Mouse (Mus musculus) intestine, embryonic 16.5 days (tissue): ENCODE measurements around the gene Cox5b. TPM values are rescaled to one million over a fixed set of nuclear protein-coding genes. Genes with fewer than 3 reads are reported as not detected.

ENCODE experiments used
- ATAC-seq: fragments of 200-750 bp; cut with Nextera tagmentation; 2 replicates; pipeline ENCODE4 v1.8.0; 2017; ENCODE audit warnings: moderate TSS enrichment, moderate library complexity
- H3K27ac ChIP-seq: fragments of 300-500 bp; sonication (generic); 2 replicates; pipeline ENCODE4 v1.5.1; 2014; ENCODE audit warnings: mild to moderate bottlenecking, low read length
- H3K27me3 ChIP-seq: fragments of 300-500 bp; sonication (generic); replicated peaks from 2 replicates; pipeline ENCODE4 v1.6.1; 2014; ENCODE audit warnings: low read length, control low read depth, mixed read lengths; ENCODE audit not compliant: control insufficient read depth, insufficient read depth
- H3K36me3 ChIP-seq: fragments of 300-500 bp; sonication (generic); 2 replicates; pipeline ENCODE4 v1.6.1; 2014; ENCODE audit warnings: low read length, control low read depth; ENCODE audit not compliant: control insufficient read depth, insufficient read depth
- H3K4me1 ChIP-seq: fragments of 300-500 bp; sonication (generic); 2 replicates; pipeline ENCODE4 v1.6.1; 2014; ENCODE audit warnings: low read length, control low read depth, mixed read lengths; ENCODE audit not compliant: control insufficient read depth, insufficient read depth
- H3K4me2 ChIP-seq: fragments of 300-500 bp; sonication (generic); 2 replicates; pipeline ENCODE4 v1.6.1; 2014; ENCODE audit warnings: low read depth, low read length, control low read depth
- H3K4me3 ChIP-seq: fragments of 300-500 bp; sonication (generic); 2 replicates; pipeline ENCODE4 v1.5.1; 2014; ENCODE audit warnings: mild to moderate bottlenecking, low read length
- H3K9ac ChIP-seq: fragments of 300-500 bp; sonication (generic); 2 replicates; pipeline ENCODE4 v1.6.1; 2014; ENCODE audit warnings: low read depth, low read length
- H3K9me3 ChIP-seq: fragments of 300-500 bp; sonication (generic); 2 replicates; pipeline ENCODE4 v1.6.1; 2016; ENCODE audit warnings: low read length, control low read depth; ENCODE audit not compliant: control insufficient read depth
- WGBS: fragments of 180-500 bp; shearing (Covaris S2); extraction: QIAGEN DNeasy Blood & Tissue Kit; methylation state at CpG from one replicate; pipeline ENCODE4 v1.1.7; 2014; 5-methylcytosine and 5-hydroxymethylcytosine counted together
- polyA plus RNA-seq: library from polyadenylated mRNA; unstranded; fragments of >200 nt; fragmentation: Nextera tagmentation; extraction: Ambion mirVana; gene quantifications from 2 replicates; pipeline ENCODE4 v1.2.1, GENCODE M21; 2015

Gene Cox5b
- 940 and 946 TPM in 2 replicates for polyA plus RNA-seq

DNA sequence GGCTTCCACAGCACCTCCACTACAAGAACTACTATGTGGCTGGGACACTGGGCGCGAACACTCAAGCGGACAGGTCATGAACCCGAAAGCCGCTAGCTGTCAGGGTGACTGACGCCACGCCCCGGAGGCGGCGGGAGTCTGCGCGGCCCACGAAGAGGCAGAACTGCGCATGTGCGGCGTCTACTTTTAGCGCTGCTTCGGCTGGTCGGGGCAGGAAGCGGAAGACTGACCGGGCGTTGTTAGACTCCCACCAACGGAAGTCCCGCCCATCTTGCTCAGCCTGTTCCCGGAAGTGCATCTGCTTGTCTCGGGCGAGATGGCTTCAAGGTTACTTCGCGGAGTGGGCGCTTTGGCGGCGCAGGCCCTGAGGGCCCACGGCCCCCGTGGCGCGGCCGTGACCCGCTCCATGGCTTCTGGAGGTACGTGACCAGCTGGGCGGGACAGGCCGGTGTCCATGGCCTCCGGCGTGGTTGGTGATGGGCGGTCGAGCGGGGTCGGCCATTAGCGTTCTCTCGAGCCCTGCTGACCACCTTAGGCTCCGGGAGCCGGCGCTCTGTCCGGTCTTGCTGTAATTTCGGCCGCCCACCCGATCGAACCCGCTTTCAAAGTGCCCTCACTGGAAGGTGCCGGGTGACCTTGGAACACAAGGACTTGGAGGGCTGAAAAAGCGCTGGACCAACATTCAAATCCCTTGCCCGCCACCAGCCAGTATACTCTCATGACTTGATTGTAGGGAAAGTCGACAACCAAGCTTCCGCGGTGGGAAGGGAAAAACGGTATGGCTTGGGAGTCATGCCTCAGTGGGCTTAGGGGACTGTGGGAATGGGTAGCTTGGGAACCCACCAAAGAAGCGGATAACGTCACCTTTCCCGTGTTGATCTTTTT, at the start of gene Cox5b:
Gene Cox5b, plus strand, starts transcription at position 179 of the 885 bp plus-strand sequence.
- no peaks in the 10 kb centered on the region for H3K4me1 ChIP-seq
- H3K36me3 ChIP-seq, result peaks cover 5% of the 10 kb centered on the region
- peak within 1 kb of the TSS; percentile 20 for H3K27ac ChIP-seq
- peak within 1 kb of the TSS; percentile 82 for H3K4me2 ChIP-seq
- H3K27me3 ChIP-seq, result no peaks in the 10 kb centered on the region
- no peaks in the 10 kb centered on the region for H3K9me3 ChIP-seq
- H3K9ac ChIP-seq, result peak within 1 kb of the TSS; percentile 86
- peak; percentile 97 for ATAC-seq
- under 1% methylated on average over 68 of the region's 68 CpGs for WGBS
- peak within 1 kb of the TSS; percentile 82 for H3K4me3 ChIP-seq

DNA sequence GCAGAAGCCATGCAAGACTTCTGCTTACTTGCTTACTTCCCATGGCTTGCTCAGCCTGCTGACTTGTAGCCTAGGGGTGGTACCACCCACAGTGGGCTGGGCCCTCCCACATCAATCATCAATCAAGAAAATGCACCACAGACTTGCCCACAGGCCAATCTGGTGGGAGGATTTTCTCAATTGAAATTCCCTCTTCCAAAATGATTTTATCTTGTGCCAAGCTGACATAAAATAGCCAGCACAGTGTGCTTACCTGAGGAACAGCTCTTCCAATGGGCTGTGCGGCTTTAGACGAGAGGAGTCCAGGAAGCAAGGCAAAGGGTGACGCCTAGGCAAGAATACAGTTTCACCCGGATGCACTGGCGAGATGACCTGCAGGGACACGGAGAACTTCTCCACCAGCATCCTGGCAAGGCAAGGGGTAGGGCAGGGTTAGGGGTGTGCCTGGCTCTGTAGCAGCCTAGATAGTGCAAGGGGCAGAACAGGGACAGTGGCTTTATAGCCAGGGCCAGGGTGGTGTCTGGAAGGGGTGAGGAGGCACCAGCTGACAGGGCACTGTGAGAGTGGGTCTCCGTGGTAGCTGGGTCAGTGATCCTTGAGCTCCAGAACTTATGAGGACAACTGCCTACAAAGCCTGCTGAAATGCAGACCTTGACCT, 47.2 kb upstream of the Cox5b start:
- no peak overlapping the region for H3K9ac ChIP-seq
- no peaks in the 10 kb centered on the region for H3K36me3 ChIP-seq
- no peaks in the 10 kb centered on the region for H3K27me3 ChIP-seq
- H3K4me3 ChIP-seq, result no peak overlapping the region
- peak overlapping the region; percentile 31; the same call in 1 of the 2 replicates for H3K27ac ChIP-seq
- H3K9me3 ChIP-seq, result no peaks in the 10 kb centered on the region
- peak; percentile 11; the same call in 1 of the 2 replicates for ATAC-seq
- 86% methylated on average over 7 of the region's 7 CpGs for WGBS
- no peak overlapping the region for H3K4me2 ChIP-seq
- H3K4me1 ChIP-seq, result 0 out of 2 replicates have a peak, but pooled peaks cover 4% of the 10 kb centered on the region

GRCm38 (mm10) chr1:36644615-36645007, 46.6 kb upstream of the Cox5b start:
- Histone ChIP-seq H3K4me1 (0 out of 2 replicates have a peak, but pooled peaks cover 4% of the 10 kb centered on the region), H3K9me3 (no peaks in the 10 kb centered on the region), H3K4me3 (no peak overlapping the region), H3K4me2 (no peak overlapping the region), H3K27me3 (no peaks in the 10 kb centered on the region), H3K27ac (no peak overlapping the region), H3K36me3 (no peaks in the 10 kb centered on the region), H3K9ac (no peak overlapping the region)
- ATAC-seq, result 0 out of 2 replicates have a peak, but pooled peaks have one; percentile 3
- WGBS, result 75% methylated on average over 9 of the region's 9 CpGs

- no peaks in the 10 kb centered on the region for H3K36me3 ChIP-seq
- no peaks in the 10 kb centered on the region for H3K27me3 ChIP-seq
- no peak overlapping the region for H3K4me3 ChIP-seq
- WGBS, result 69% methylated on average over 3 of the region's 3 CpGs
- no peak overlapping the region for H3K4me2 ChIP-seq
- no peaks in the 10 kb centered on the region for H3K9me3 ChIP-seq
- ATAC-seq, result no peak
- H3K9ac ChIP-seq, result no peak overlapping the region
- H3K27ac ChIP-seq, result no peak overlapping the region
- H3K4me1 ChIP-seq, result 0 out of 2 replicates have a peak, but pooled peaks cover 4% of the 10 kb centered on the region
Measured at GRCm38 (mm10) chr1:36646285-36646684, 45.0 kb upstream of the Cox5b start.

- H3K27ac ChIP-seq, result peak overlapping the region; percentile 77
Measured at GRCm38 (mm10) chr1:36647631-36648030, 43.6 kb upstream of the Cox5b start.

GRCm38 (mm10) chr1:36655039-36655438, 36.2 kb upstream of the Cox5b start:
- no peaks in the 10 kb centered on the region for H3K9me3 ChIP-seq
- H3K27ac ChIP-seq, result no peak overlapping the region
- H3K9ac ChIP-seq, result no peak overlapping the region
- no peaks in the 10 kb centered on the region for H3K36me3 ChIP-seq
- no peak for ATAC-seq
- 80% methylated on average over 5 of the region's 5 CpGs for WGBS
- H3K4me3 ChIP-seq, result no peak overlapping the region
- no peaks in the 10 kb centered on the region for H3K27me3 ChIP-seq
- H3K4me1 ChIP-seq, result peaks cover 8% of the 10 kb centered on the region; the same call in 1 of the 2 replicates
- H3K4me2 ChIP-seq, result no peak overlapping the region

More at GRCm38 (mm10) chr1:36647631-36648030, 43.6 kb upstream of the Cox5b start:
- Histone ChIP-seq H3K4me2 (0 out of 2 replicates have a peak overlapping the region, but pooled peaks have one; percentile 7), H3K4me1 (0 out of 2 replicates have a peak, but pooled peaks cover 4% of the 10 kb centered on the region), H3K9me3 (no peaks in the 10 kb centered on the region), H3K9ac (0 out of 2 replicates have a peak overlapping the region, but pooled peaks have one; percentile 4), H3K27me3 (no peaks in the 10 kb centered on the region), H3K36me3 (no peaks in the 10 kb centered on the region), H3K4me3 (no peak overlapping the region)
- peak; percentile 93 for ATAC-seq
- 32% methylated on average over 5 of the region's 5 CpGs for WGBS

GRCm38 (mm10) chr1:36656233-36656632, 35.0 kb upstream of the Cox5b start:
- Histone ChIP-seq H3K9ac (no peak overlapping the region), H3K4me2 (no peak overlapping the region), H3K27ac (no peak overlapping the region), H3K36me3 (no peaks in the 10 kb centered on the region), H3K4me3 (no peak overlapping the region), H3K9me3 (no peaks in the 10 kb centered on the region), H3K4me1 (peaks cover 8% of the 10 kb centered on the region; the same call in 1 of the 2 replicates), H3K27me3 (no peaks in the 10 kb centered on the region)
- 71% methylated on average over 3 of the region's 3 CpGs for WGBS
- no peak for ATAC-seq

DNA sequence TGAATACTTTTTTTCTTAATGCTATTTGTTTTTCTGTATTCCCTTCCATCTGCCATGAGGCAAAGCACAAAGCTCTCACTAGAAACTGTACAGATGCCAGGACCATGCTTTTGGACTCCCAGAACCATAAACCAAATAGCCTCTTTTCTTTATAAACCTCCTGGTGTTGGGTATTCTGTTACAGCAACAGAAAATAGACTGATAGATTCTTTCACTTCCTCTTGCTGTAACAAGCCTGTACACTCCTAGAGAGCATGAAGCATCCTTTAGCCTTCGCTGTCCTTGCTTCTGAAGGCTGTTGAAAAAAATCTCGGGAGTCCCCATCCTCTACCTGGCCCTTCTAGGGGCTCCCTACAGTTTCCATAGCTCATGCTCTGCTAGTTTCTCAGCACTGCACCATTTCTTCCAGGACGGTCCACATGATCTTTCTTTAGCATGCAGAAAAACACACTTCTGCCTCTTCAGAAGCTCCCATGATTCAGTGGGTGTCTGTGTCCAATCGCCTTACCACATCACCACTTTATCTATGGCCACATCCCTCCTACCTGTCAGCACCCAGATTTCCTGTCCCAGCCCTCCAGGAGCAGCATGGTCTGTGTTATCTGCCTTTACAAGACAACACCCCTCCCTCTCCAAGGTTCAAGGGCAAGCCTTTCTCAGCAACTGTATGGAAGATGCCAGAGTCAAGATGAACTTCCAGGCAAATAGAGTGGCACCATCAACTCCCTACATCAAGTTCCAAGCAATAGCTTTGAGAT, 33.4 kb upstream of the Cox5b start:
- no peaks in the 10 kb centered on the region for H3K27me3 ChIP-seq
- no peak overlapping the region for H3K27ac ChIP-seq
- H3K36me3 ChIP-seq, result no peaks in the 10 kb centered on the region
- no peak overlapping the region for H3K9ac ChIP-seq
- no peak overlapping the region for H3K4me2 ChIP-seq
- H3K4me3 ChIP-seq, result no peak overlapping the region
- no peaks in the 10 kb centered on the region for H3K9me3 ChIP-seq
- peaks cover 8% of the 10 kb centered on the region; the same call in 1 of the 2 replicates for H3K4me1 ChIP-seq
- WGBS, result 74% methylated on average over 4 of the region's 4 CpGs
- ATAC-seq, result peak; percentile 50
